Mouse (Mus musculus) brain, embryonic 14.5 days (tissue): ENCODE results near the gene Dnajb6. TPM values are rescaled to one million over a fixed set of nuclear protein-coding genes. Genes with fewer than 3 reads are reported as not detected.
"Not testable (repeated sequence)": the region's sequence is repeated elsewhere in the genome, so short reads cannot be mapped to it uniquely, and the experiment has no call there.

Experiments
- DNase-seq: peaks from one replicate; pipeline ENCODE4 v3.0.0-alpha.2; 2011; ENCODE audit warnings: low read depth
- CTCF ChIP-seq: fragments of 200-500 bp; IDR thresholded peaks from 2 replicates; pipeline ENCODE4 v1.5.1; 2012; ENCODE audit warnings: inconsistent platforms, mild to moderate bottlenecking, moderate library complexity, borderline replicate concordance; ENCODE audit not compliant: insufficient read depth, insufficient read length; ENCODE audit errors: extremely low read depth
- POLR2A ChIP-seq: fragments of 200-500 bp; IDR thresholded peaks from 2 replicates; pipeline ENCODE4 v1.6.1; 2012; ENCODE audit warnings: mild to moderate bottlenecking, inconsistent platforms, borderline replicate concordance; ENCODE audit not compliant: poor library complexity, insufficient read depth, insufficient read length, severe bottlenecking; ENCODE audit errors: extremely low read depth
- polyA plus RNA-seq: library from polyadenylated mRNA; depleted of rRNA; stranded (reverse); fragments of >200 nt; gene quantifications from 2 replicates; pipeline ENCODE4 v1.2.3, GENCODE M21; 2012

Gene Dnajb6
- polyA plus RNA-seq, 1 experiment: 201 TPM

GRCm38 (mm10) chr5:29772038-29772437, 36.5 kb downstream of the Dnajb6 start:
- DNase-seq: no peak
- TF ChIP-seq CTCF (no peak), POLR2A (no peak)

DNA sequence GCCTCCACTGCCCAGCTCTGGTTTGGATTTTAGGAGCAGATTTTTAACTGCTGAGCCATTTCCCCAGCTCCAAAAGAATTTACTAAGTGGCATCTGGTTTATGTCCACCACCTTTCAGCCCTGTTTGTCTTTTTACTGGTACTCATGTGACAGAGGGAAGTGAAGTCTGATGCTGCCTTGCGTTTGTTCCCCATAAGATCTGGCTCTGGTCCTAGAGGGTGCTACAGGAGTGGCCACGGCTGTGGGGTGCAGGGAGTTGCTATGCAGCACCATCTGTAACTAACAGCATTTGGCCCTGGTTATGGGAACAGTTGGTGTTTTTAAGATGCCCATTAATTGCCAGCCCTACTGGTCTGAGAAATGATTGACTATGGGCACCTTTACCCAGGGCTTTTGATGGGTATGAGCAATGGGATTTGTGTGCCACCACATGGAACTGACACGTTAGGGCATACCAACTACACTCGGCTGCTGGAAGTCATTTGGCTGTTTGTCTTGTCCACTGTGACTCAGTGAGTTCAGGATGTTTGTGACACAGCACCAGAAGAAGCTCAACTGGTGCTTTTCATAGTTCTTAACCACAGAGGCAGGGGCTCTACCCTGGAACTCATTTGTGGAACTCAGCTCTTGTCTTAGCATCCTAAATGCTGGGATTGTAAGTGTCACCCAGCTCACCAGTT, 37.3 kb downstream of the Dnajb6 start:
- TF ChIP-seq POLR2A (no peak), CTCF (no peak)
- peak; percentile 65 for DNase-seq

DNA sequence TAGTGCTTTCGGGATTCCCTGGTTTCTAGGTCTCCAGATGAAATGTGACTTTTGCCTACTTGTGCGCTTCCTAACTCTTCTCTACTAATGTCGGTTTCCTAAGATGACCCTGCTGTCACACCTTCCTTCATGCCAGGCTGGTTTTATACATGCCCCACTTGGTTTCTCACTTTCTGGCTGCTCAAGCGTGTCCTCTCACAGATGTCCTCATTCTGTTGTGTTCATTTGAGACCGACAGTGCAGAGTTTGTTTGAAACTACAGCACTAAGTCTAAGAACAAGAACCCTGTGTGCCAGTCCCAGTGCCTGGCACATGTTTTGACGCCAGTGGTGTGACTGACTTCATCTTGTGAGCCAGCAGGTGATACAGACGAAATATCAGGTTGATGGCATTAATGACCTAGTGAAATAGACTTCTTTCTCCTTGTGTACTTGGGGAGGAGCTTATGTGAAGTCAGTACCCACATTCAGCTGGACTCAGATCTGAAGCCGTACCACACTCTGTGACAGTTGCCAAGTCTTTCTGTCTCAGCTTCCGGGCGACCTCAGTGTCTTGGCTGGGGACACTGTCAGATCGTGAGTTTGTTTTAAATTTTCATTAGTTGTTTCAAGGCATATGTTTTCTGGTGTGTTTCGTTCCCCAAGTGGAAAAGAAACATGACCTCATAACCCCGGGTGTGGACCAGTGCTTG, 38.1 kb downstream of the Dnajb6 start:
- peak; percentile 40 for DNase-seq
- no peak for TF ChIP-seq CTCF
- TF ChIP-seq POLR2A: no peak

GRCm38 (mm10) chr5:29775437-29775836, 39.9 kb downstream of the Dnajb6 start:
- no peak for TF ChIP-seq POLR2A
- TF ChIP-seq CTCF: no peak
- DNase-seq: no peak

GRCm38 (mm10) chr5:29778029-29778428, 42.5 kb downstream of the Dnajb6 start:
- no peak for TF ChIP-seq POLR2A
- no peak for TF ChIP-seq CTCF
- DNase-seq: no peak

DNA sequence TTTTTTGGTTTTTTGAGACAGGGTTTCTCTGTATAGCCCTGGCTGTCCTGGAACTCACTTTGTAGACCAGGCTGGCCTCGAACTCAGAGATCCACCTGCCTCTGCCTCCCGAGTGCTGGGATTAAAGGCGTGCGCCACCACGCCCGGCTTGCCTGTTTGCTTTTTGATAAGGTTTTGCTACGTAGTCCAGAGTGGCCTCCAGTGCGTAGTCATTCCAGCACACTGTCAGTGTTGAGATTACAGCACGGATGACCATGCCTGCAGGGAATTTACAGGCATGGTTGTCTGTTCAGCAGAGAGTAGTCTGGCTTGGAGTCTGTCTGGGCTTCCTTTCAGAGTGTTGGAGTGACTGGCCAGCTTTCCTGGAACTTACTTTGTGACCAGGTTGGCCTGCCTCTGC, 44.2 kb downstream of the Dnajb6 start:
- not testable (repeated sequence) for DNase-seq

DNA sequence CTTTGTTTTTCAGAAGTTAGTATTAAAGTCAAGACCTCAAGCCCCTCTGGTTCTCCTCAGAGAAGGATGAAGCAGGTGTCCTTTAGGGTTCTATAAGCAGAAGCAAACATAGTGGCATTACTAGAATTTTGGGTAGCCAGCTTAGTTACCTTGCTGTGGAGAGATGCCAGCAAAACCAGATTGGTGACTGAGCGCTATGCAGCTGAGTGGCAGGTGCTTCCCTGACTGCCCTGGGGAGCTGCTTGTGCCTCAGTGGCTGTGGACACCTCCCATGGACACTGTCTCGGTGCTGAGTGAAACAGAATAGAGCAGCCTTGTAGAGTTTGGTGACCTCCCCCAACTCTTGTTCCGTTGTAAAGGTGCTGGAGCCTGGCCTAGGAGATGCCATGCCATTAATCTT, 46.8 kb downstream of the Dnajb6 start:
- DNase-seq: no peak

GRCm38 (mm10) chr5:29784906-29785305, 49.4 kb downstream of the Dnajb6 start:
- not testable (repeated sequence) for DNase-seq

More for the DNA sequence above, 46.8 kb downstream of the Dnajb6 start:
- TF ChIP-seq POLR2A: no peak
- no peak for TF ChIP-seq CTCF

DNA sequence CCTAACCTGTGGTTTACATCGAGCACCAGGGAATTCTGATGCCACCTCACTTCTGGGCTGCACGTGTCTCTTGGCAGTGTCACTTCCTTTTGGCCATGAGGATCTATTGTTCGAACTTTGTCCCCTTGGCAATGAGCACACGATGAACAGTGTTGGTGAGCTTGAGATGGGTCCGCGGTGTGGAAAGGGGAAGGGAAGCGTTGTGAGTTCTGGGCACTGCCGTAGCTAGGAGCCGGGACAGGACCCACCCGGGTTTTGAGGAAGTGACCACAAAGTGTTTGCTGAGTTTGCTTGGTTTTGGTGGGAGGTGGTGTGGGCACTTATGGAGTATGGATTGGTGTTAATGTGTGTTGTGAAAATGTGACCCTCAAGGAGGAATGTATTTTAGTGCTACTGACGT, 50.5 kb downstream of the Dnajb6 start:
- DNase-seq: not testable (repeated sequence)

DNA sequence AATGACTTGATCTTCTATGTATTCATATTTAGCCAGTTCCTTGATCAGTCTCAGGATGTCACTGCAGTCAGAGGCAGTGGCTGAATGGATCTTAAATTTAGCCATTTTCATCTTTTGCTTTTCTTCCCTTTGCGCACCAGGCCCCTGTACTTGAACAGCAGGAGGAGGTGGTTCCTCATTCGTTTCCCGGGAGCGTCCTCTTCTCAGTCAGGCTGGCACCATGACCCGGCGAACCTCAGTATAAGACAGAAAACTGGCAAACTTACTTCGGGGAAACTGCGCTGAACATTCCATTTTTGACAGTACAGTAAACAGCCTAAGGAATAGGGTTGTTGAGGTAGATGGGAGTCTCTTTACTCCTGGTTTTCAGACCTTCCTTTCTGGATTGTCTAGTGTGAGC, 59.4 kb downstream of the Dnajb6 start:
- DNase-seq: not testable (repeated sequence)

DNA sequence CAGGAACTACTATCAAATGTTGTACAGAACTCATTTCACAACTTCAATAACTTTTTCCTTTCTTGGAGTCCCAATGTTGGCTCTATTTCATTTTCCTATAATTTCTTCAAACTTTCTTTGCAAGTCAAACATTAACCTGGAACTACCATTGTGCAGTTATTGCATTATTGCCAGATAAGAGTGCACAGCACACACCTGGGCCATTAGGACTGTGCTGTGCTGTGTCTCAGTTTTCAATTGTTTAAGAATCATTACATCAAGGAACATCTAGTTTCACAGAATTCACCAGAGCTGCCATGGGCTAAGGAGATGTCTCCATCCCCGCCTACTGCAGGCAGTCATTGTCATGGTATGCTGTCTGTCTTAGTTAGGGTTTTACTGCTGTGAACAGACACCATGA, 73.5 kb downstream of the Dnajb6 start:
- no peak for DNase-seq
- TF ChIP-seq POLR2A (no peak), CTCF (no peak)

GRCm38 (mm10) chr5:29811377-29811921, 76.0 kb downstream of the Dnajb6 start:
- DNase-seq: not testable (repeated sequence)

- DNase-seq: no peak
- no peak for TF ChIP-seq CTCF
- TF ChIP-seq POLR2A: no peak
Observed at GRCm38 (mm10) chr5:29816523-29817242, 81.2 kb downstream of the Dnajb6 start.
